Mouse (Mus musculus) heart, adult 11 months (tissue): Measurements from ENCODE around the gene Gm28372.
A peak's percentile ranks its signal among the peaks of the same experiment; 100 is the strongest.

ENCODE experiments used
- DNase-seq: peaks from one replicate; pipeline ENCODE4 v3.0.0; 2022

Gm28372 gene

GRCm38 (mm10) chr2:130404939-130405338 lies at the start of gene Gm28372, which contains the start of gene 1700020A23Rik:
Gm28372 (plus strand) TSS chr2:130405239.
1700020A23Rik (plus strand) TSS chr2:130405259.
- DNase-seq: no peak

- DNase-seq: no peak
Observed at GRCm38 (mm10) chr2:130357551-130357950, 47.5 kb upstream of the Gm28372 start.

GRCm38 (mm10) chr2:130358852-130359251 lies 46.2 kb upstream of the Gm28372 start:
- DNase-seq: peak; percentile 58

- peak; percentile 60 for DNase-seq
Observed at GRCm38 (mm10) chr2:130362511-130363026, 42.5 kb upstream of the Gm28372 start.

GRCm38 (mm10) chr2:130365211-130366094 lies 39.6 kb upstream of the Gm28372 start:
- DNase-seq: peak; percentile 80

GRCm38 (mm10) chr2:130367386-130367785 lies 37.7 kb upstream of the Gm28372 start:
- DNase-seq: peak; percentile 45

GRCm38 (mm10) chr2:130373026-130373425 lies 32.0 kb upstream of the Gm28372 start:
- peak; percentile 42 for DNase-seq

GRCm38 (mm10) chr2:130374951-130375350 lies 30.1 kb upstream of the Gm28372 start:
- peak; percentile 75 for DNase-seq

- no peak for DNase-seq
Observed at GRCm38 (mm10) chr2:130383205-130383604, 21.8 kb upstream of the Gm28372 start.

- DNase-seq: peak; percentile 4
Observed at GRCm38 (mm10) chr2:130383895-130384294, 21.1 kb upstream of the Gm28372 start.

GRCm38 (mm10) chr2:130386212-130386611 lies 18.8 kb upstream of the Gm28372 start:
- DNase-seq: peak; percentile 57

GRCm38 (mm10) chr2:130388796-130389195 lies 16.2 kb upstream of the Gm28372 start:
- peak; percentile 4 for DNase-seq

- peak; percentile 64 for DNase-seq
Observed at GRCm38 (mm10) chr2:130390993-130391625, 13.9 kb upstream of the Gm28372 start.

- peak; percentile 72 for DNase-seq
Observed at GRCm38 (mm10) chr2:130392836-130393235, 12.2 kb upstream of the Gm28372 start.

GRCm38 (mm10) chr2:130395696-130396095 lies 9.3 kb upstream of the Gm28372 start:
- peak; percentile 78 for DNase-seq

- DNase-seq: peak; percentile 93
Observed at GRCm38 (mm10) chr2:130397186-130397985, 7.7 kb upstream of the Gm28372 start, which contains the start of gene Cpxm1. Cpxm1 (minus strand) TSS chr2:130397574.

GRCm38 (mm10) chr2:130398091-130398490 lies 6.9 kb upstream of the Gm28372 start:
- DNase-seq: peak; percentile 97

- peak; percentile 54 for DNase-seq
Observed at GRCm38 (mm10) chr2:130400046-130400445, 5.0 kb upstream of the Gm28372 start.

GRCm38 (mm10) chr2:130401891-130402290 lies 3.1 kb upstream of the Gm28372 start:
- DNase-seq: no peak

GRCm38 (mm10) chr2:130406178-130406577 lies 1.1 kb downstream of the Gm28372 start, which contains the start of gene Tmem239:
Tmem239 (plus strand) TSS chr2:130406478.
- no peak for DNase-seq

- no peak for DNase-seq
Observed at GRCm38 (mm10) chr2:130408194-130408593, 3.2 kb downstream of the Gm28372 start.
